Mouse (Mus musculus) splenic B cell, adult 2 months (primary cell): ENCODE results near the gene Slc38a6.

Source experiments
- DNase-seq: peaks from one replicate; pipeline ENCODE4 v3.0.0-alpha.2; 2011; ENCODE audit warnings: low read depth, low spot score
- H3K27me3 ChIP-seq: 2 replicates; pipeline ENCODE4 v1.6.1; 2012; ENCODE audit warnings: mild to moderate bottlenecking, low read length, moderate library complexity, mixed read lengths; ENCODE audit not compliant: control insufficient read depth, poor library complexity, insufficient read depth, severe bottlenecking
- H3K36me3 ChIP-seq: 2 replicates; pipeline ENCODE4 v1.6.1; 2012; ENCODE audit warnings: mild to moderate bottlenecking, low read length, moderate library complexity, mixed read lengths; ENCODE audit not compliant: control insufficient read depth, poor library complexity, insufficient read depth, severe bottlenecking

Slc38a6 gene

DNA sequence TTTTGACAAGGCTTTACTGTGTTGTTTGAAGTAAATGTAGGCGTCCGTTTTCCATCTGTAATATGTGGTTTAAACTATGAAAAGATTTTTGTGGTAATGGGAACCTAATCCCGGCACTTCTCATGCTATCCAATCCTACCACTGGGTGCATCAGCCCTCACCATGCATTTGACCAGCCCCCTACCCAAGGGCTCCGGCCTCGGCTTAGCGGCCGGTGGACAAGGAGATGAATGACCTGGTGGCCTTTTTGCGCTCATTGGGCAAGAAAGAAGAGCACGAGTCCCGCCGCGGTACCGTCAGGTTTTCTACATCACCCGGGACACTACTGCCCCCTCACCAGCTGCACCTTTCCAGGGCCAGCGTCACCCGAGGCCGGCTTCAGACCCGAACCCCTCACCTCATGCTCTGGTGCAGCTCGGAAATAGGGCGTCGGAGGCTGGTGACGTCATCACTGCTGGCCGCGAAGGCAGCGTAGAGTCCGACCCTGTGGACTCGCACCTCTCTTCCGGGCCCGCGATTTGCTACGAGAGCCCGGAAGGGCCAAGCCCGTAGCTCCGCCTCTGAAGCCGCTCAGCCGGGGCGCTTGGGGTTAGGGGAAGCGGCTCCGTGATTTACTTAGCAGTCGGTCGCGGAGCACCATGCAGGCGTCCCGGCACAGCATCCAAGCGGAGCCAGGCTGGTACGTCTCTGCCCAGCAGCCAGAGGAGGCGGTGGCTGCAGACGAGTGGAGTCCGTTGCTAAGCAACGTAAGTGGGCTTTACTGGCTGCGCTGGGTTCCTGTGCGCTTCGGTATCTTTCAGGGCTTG is at the start of gene Slc38a6, which contains the start of gene Trmt5:
Gene Slc38a6 (plus strand): TSS at position 493 of the 806 bp plus-strand sequence.
Gene Trmt5 (minus strand): TSS at position 424 of the 806 bp plus-strand sequence.
- Histone ChIP-seq H3K27me3 (no peaks in the 10 kb centered on the region), H3K36me3 (no peaks in the 10 kb centered on the region; the same call in 1 of the 2 replicates)
- peak; percentile 94 for DNase-seq

DNA sequence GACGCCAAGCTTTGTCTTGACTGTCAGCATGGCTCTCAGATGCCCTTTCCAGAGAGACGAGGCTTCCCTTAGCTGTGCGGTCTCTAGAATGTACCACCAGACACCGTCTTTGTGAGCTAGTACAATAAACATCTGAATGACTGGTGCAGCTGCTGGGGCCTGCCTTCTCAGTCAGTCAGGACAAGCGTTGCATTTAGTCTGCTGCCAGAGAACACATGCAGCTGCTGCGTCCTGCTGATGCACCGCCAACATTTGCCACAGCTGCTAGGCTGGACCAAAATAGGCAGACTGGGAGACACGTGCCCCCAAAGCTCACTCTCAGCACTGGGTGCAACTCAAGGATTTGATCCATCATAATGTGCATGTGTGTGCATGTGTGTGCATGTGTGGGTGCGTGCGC is 44.6 kb upstream of the Slc38a6 start:
- Histone ChIP-seq H3K27me3 (no peaks in the 10 kb centered on the region), H3K36me3 (no peaks in the 10 kb centered on the region)
- no peak for DNase-seq

DNA sequence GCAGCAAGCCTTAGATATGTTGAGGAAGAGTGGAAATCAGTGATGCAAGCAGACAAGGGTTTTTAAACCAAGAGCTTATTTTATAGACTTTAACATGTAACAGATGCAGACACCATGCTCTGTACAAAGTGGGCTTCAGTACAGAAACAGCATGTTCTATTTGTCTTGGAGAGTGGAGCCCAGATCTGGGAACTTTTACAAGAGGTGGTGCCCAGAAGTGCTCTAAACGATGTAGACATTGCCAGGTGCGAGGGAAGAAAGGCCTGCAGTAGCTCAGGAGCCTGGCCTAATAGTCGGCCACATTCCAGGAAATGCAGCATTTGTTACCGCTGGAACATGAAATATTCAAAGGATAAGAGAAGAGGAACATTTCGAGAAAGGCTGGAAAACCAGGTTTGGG is 40.9 kb upstream of the Slc38a6 start:
- H3K36me3 ChIP-seq, result no peaks in the 10 kb centered on the region
- no peaks in the 10 kb centered on the region for H3K27me3 ChIP-seq
- DNase-seq, result no peak

DNA sequence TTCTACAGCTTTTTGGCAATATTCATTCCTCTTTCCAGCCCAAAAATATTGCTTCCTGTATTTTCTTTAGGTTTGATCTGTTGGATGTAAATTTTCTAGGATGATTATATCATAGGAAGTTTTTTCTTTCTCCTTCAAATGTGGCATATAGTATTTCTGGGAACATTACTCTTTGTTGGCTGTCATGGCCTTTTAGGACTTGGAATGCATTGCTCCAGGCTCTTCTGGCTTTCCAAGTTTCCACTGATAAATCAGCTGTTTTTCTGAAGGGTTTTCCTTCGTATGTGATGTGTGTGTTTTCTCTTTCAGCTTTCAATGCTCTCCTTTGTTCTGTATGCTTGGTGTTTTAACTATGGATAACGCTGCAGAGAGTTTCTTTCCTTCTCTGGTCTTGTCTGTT is 31.6 kb upstream of the Slc38a6 start:
- no peak for DNase-seq
- Histone ChIP-seq H3K27me3 (no peaks in the 10 kb centered on the region), H3K36me3 (no peaks in the 10 kb centered on the region)

DNA sequence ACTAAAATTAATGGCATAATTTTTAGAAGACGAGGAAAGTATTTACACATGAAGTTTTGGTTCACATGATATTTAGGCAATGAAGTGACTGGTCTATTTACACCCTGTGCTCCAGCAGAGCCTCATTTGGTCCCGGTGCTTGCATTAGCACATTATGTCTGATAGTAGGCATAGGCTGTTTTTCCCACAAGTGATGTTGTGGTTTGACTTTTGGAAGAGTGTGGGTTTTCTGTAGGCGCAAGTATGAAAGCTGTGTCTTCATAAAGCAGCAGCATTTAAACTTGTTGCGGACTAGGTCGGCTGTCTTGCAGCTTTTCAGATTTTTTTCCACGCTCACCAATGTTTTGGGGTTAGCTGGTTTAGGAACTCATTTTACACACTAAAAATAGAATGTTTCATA is 27.3 kb upstream of the Slc38a6 start:
- no peak for DNase-seq
- no peaks in the 10 kb centered on the region for H3K36me3 ChIP-seq

DNA sequence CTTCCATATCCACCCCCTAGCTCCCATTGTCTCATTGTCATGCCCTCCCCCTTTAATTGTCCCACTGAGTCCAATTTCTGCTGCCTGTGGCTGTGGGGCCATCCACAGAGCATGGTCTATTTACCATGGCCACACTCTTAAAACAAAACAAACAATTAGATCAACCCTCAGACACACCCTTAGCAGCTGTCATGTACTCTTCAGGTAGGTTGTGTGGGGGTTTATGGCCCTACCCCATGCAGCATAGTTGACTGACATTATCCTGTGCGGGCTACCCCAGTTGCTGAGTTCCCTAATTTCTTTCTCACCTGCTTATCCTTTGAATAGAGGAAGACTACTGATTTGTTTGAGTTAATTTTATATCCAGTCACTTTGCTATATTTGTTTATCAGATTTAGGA is 26.2 kb upstream of the Slc38a6 start:
- H3K27me3 ChIP-seq, result no peaks in the 10 kb centered on the region
- H3K36me3 ChIP-seq, result no peaks in the 10 kb centered on the region
- DNase-seq, result no peak

More for the DNA sequence above, 27.3 kb upstream of the Slc38a6 start:
- H3K27me3 ChIP-seq, result no peaks in the 10 kb centered on the region

DNA sequence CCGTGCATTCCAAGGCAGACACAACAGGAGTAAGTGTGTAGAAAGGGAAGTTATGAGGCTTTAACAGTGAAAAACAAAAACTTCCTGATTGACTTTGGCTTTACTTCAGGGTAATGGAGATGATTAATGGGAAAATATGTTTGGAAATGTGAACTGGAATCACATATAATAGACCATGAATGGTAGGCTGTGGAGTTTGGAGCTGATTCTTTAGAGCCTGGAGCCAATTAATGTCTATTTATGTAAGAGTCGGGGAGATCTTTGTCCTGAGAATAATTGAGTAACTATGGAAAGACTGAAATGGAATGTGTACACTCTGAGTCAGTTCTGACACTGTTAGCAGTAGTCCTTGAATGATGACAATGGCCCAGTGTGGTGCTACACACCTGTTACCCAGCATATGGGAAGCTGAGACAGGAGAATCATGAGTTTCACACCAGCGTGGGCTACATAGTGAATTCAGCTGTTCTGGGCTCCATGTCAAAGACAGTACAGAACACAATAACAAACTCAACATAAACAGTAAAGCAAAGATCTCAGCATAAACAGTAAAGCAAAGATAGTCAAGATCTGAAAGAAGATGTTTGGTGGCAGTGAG is 21.1 kb upstream of the Slc38a6 start:
- H3K36me3 ChIP-seq, result no peaks in the 10 kb centered on the region
- no peaks in the 10 kb centered on the region for H3K27me3 ChIP-seq
- no peak for DNase-seq

DNA sequence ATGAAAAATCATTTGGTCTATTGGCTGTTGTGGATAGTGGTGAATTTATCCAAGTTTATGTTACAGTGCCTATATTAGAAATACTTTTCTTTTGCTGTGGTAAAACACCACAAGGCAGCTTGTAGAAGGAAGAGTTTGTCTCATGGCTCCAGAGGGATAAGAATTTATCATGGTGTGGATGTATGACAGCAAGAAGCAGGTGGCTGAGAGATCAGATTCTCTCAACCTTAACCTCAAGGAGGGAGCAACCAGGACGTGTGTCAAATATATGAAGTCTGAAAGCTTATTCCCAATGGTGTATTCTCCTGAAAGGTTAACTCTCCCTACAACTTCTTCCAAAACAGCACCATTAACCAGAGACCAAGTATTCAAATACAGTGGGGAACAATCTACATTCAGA is 20.0 kb upstream of the Slc38a6 start:
- no peak for DNase-seq
- Histone ChIP-seq H3K36me3 (no peaks in the 10 kb centered on the region), H3K27me3 (no peaks in the 10 kb centered on the region)

DNA sequence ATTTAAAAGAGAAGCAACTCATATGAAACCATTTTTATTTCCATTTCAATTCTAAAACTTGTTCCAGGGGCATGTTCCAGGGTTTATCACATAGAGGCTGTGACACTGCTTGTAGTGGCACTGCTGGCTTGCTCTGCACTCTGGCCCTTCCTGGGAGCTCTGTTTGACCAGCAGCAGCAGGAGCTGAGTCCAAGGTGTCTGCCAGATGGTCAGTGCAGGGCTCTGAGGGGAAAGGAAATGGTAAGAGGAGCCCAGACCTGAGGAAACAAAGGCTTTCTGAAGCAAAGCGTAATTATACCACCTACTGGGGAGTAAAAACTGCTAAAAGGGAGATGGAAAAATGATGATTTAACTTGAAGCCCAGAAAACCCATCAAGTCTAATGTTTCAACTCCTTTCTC is 18.1 kb upstream of the Slc38a6 start:
- DNase-seq, result no peak
- Histone ChIP-seq H3K36me3 (no peaks in the 10 kb centered on the region), H3K27me3 (no peaks in the 10 kb centered on the region)

DNA sequence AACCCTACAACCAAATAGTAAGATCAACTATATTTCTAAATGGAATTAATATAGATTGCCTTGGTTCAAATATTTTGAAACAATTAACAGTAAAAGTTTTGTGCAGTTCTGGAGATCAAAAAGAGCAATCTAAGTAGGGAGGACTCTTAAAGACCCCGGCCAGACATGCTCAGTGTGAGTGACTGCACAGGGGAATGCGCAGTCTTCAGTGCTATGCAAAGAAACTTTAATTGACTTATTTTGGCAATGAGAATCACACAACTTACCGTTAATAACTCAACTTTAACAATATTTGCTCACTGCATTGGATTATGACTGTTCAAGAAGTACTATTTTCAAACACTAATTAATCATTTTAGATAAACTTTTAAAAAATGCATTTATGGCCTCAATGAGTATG is 17.0 kb upstream of the Slc38a6 start:
- H3K36me3 ChIP-seq, result no peaks in the 10 kb centered on the region
- no peaks in the 10 kb centered on the region for H3K27me3 ChIP-seq
- no peak for DNase-seq

DNA sequence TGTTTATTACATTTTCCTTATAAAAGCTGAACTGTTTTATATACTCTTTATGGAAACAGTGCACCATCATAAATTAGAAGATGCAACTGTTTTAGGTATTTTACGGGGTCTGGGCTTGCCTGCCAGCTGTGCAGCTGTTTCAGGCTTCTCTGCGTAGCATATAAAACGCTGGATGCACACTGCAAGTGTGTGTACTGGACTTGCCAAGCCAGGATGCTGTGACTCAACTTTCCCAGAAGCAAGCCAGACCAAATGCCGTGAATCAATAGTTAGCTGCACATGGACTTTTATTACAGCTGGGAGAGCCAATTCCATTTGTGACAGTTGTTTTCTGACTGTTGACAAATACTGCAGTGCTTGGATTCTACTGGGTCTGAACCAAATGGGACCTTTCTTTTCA is 16.6 kb upstream of the Slc38a6 start:
- Histone ChIP-seq H3K27me3 (no peaks in the 10 kb centered on the region), H3K36me3 (no peaks in the 10 kb centered on the region)
- DNase-seq, result no peak

DNA sequence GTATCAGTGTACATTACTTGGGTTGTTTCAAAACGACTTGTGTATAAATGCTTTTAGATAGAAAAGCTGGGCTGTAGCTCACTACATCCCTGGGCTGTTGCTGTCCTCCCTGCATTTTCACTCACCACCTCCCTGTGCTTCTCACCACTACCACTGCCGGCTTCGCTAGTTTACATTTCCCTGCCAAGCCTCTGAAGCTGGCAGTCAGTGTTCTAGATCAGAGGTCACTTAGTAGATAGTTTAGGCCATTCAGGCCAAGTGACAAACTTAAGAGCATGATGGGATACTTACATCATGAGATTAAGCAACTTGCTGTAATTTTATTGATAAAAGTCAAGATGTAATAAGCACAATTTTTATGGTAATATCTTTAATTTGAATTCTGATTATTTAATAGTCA is 11.7 kb upstream of the Slc38a6 start:
- Histone ChIP-seq H3K27me3 (no peaks in the 10 kb centered on the region), H3K36me3 (0 out of 2 replicates have a peak, but pooled peaks cover 3% of the 10 kb centered on the region)
- DNase-seq, result no peak

DNA sequence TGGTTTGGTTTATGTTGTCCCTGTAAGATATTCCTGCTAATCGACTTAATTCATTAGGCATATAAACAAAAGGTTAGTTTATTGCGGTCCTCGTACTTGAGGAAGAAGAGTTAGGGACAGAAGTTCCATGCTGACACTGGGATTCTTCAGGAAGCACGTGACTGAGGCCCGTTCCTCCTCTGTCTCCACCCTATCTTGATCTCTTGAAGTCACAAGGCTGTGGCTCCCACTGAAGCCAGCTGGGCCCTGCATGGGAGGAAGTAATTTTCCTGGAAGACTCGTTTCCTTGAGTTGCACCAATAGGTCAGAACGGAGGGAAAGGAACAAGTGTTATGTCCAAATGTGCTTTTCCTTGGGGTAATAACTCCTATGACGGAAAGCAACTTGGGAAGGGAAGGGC is 1.0 kb downstream of the Slc38a6 start:
- no peaks in the 10 kb centered on the region for H3K27me3 ChIP-seq
- H3K36me3 ChIP-seq, result no peaks in the 10 kb centered on the region; the same call in 1 of the 2 replicates
- no peak for DNase-seq

DNA sequence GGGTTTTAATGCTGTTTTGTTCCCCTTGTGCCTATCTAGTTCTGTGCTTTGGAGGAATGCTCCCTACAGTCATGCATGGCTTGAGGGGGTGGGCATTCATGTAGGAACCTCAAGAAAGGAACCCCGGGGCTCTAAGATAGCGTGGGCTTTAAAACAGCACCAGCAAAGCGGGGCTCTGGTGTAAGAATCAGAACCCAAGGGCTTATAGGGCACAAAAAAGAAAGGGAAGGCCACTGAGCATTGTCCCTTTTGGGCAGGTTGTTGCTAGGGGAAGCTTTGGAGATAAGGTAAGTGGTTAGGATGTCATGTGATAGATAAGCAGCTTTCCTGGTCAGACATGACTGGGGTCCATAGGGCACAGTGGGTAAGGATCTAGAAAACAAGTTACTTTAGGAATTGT is 2.0 kb downstream of the Slc38a6 start:
- H3K36me3 ChIP-seq, result no peaks in the 10 kb centered on the region; the same call in none of the 2 replicates
- H3K27me3 ChIP-seq, result no peaks in the 10 kb centered on the region
- DNase-seq, result no peak

DNA sequence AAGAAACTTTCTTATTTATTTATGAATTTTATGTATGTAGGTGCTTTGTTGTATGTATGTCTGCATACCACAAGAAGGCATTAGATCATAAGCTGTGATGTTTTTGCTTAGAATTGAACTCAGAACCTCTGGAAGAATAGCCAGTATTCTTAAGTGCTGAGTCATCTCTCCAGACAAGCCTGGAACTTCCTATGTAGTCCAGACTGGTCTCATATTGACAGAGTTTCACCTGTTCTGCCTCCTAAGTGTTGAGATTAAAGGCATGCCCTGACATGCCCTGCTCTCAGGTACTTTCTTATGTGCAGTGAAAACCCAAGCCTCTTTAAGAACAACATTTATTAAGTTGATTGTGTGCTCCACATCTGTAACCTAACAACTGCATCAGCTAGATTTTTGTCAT is 8.3 kb downstream of the Slc38a6 start:
- no peaks in the 10 kb centered on the region for H3K27me3 ChIP-seq
- H3K36me3 ChIP-seq, result no peaks in the 10 kb centered on the region; the same call in none of the 2 replicates
- no peak for DNase-seq
